In genomic region chr6:146685781-146686308, GRCm38 (mm10) we compare ENCODE assay signal across 9 mouse cellular contexts. TPM values are rescaled to one million over a fixed set of nuclear protein-coding genes. Genes with fewer than 3 reads are reported as not detected.
DNase-seq lines count a peak whose midpoint lies in the region; ATAC-seq lines count a peak whose summit lies in the region.
"Had no signal": no experiment of that assay in that cellular context is flagged by ENCODE, and none has a peak within 500 bp of the region (broad histone marks: within the 10 kb centered on the region; RNA-seq: fewer than 3 reads in every experiment).

No protein-coding gene starts in this region.

- H3K4me3 ChIP-seq in heart, embryonic 10.5 days: no peak overlapping the region
- no peak overlapping the region for H3K4me3 ChIP-seq in liver, embryonic 15.5 days (replicated peaks)
- H3K4me3 ChIP-seq in limb, embryonic 10.5 days: no peak overlapping the region
- no peak overlapping the region for H3K4me3 ChIP-seq in hindbrain, embryonic 12.5 days
- H3K4me3 ChIP-seq: limb, embryonic 13.5 days had no signal

- peaks cover 32% of the 10 kb centered on the region for H3K4me1 ChIP-seq in heart, embryonic 10.5 days
- H3K4me1 ChIP-seq in liver, embryonic 15.5 days (replicated peaks): 0 out of 2 replicates have a peak, but pooled peaks cover 5% of the 10 kb centered on the region
- no peaks in the 10 kb centered on the region for H3K4me1 ChIP-seq in limb, embryonic 10.5 days
- H3K4me1 ChIP-seq in hindbrain, embryonic 12.5 days: no peaks in the 10 kb centered on the region
- H3K4me1 ChIP-seq: limb, embryonic 13.5 days had no signal

- H3K27ac ChIP-seq in heart, embryonic 10.5 days: peak overlapping the region; percentile 93
- no peak overlapping the region for H3K27ac ChIP-seq in liver, embryonic 15.5 days (replicated peaks)
- H3K27ac ChIP-seq in limb, embryonic 10.5 days: no peak overlapping the region
- H3K27ac ChIP-seq in hindbrain, embryonic 12.5 days: no peak overlapping the region
- H3K27ac ChIP-seq: limb, embryonic 13.5 days had no signal

- WGBS in heart, embryonic 10.5 days: 34% methylated on average over 17 of the region's 17 CpGs
- 57% methylated on average over 17 of the region's 17 CpGs for WGBS in liver, embryonic 15.5 days (ENCODE audit: insufficient replicate concordance)
- 88% methylated on average over 17 of the region's 17 CpGs for WGBS in limb, embryonic 10.5 days
- 83% methylated on average over 17 of the region's 17 CpGs for WGBS in hindbrain, embryonic 12.5 days

- H3K9me3 ChIP-seq in heart, embryonic 10.5 days: no peaks in the 10 kb centered on the region
- no peaks in the 10 kb centered on the region for H3K9me3 ChIP-seq in liver, embryonic 15.5 days (replicated peaks)
- H3K9me3 ChIP-seq in limb, embryonic 10.5 days (replicated peaks): no peaks in the 10 kb centered on the region
- no peaks in the 10 kb centered on the region for H3K9me3 ChIP-seq in hindbrain, embryonic 12.5 days (replicated peaks)
- H3K9me3 ChIP-seq: limb, embryonic 13.5 days had no signal

- ATAC-seq in liver, embryonic 15.5 days (ENCODE audit: insufficient read depth): no peak
- no peak for ATAC-seq in hindbrain, embryonic 12.5 days (ENCODE audit: low FRiP score)

- no peaks in the 10 kb centered on the region for H3K36me3 ChIP-seq in heart, embryonic 10.5 days
- H3K36me3 ChIP-seq in liver, embryonic 15.5 days (replicated peaks): no peaks in the 10 kb centered on the region
- H3K36me3 ChIP-seq in limb, embryonic 10.5 days: no peaks in the 10 kb centered on the region
- H3K36me3 ChIP-seq in hindbrain, embryonic 12.5 days: no peaks in the 10 kb centered on the region
- H3K36me3 ChIP-seq: limb, embryonic 13.5 days had no signal

- H3K27me3 ChIP-seq in heart, embryonic 10.5 days (ENCODE audit: insufficient read depth, poor library complexity, severe bottlenecking): no peaks in the 10 kb centered on the region
- H3K27me3 ChIP-seq in liver, embryonic 15.5 days: no peaks in the 10 kb centered on the region
- no peaks in the 10 kb centered on the region for H3K27me3 ChIP-seq in limb, embryonic 10.5 days (ENCODE audit: low read depth, poor library complexity, severe bottlenecking)
- no peaks in the 10 kb centered on the region for H3K27me3 ChIP-seq in hindbrain, embryonic 12.5 days
- H3K27me3 ChIP-seq: limb, embryonic 13.5 days had no signal

- peak overlapping the region; percentile 32; the same call in 1 of the 2 replicates for H3K4me2 ChIP-seq in liver, embryonic 15.5 days
- no peak overlapping the region for H3K4me2 ChIP-seq in hindbrain, embryonic 12.5 days (replicated peaks)
- H3K4me2 ChIP-seq: limb, embryonic 13.5 days had no signal

- no peak overlapping the region for H3K9ac ChIP-seq in liver, embryonic 15.5 days
- no peak overlapping the region for H3K9ac ChIP-seq in hindbrain, embryonic 12.5 days
- H3K9ac ChIP-seq: limb, embryonic 13.5 days had no signal

- peak; percentile 22 for DNase-seq in right cerebral cortex, postnatal 14 days
- no peak for DNase-seq in right cerebral cortex, postnatal 25 days
- DNase-seq in adrenal gland, postnatal 10 days: peak; percentile 69
- DNase-seq in heart, embryonic 10.5 days (ENCODE audit: low spot score): peak; percentile 94
- DNase-seq in spleen, postnatal 4 days (ENCODE audit: low spot score in 2 of 2): peak; percentile 48 to 76
- DNase-seq in limb, embryonic 10.5 days (ENCODE audit: low spot score): no peak

RNA-seq across cellular contexts. Expression of gene Stk38l, which starts 39.0 kb away (rescaled TPM):
- 10 to 100 TPM; 13.3 to 17.6 TPM for total RNA-seq in adrenal gland, postnatal 10 days (2021)
- 31.7 and 40.6 TPM in 2 replicates for polyA plus RNA-seq in heart, embryonic 10.5 days (2016; fragmentation: Nextera tagmentation; extraction: Ambion mirVana)
- polyA plus RNA-seq in liver, embryonic 15.5 days (2015; fragmentation: Nextera tagmentation; extraction: Ambion mirVana): 3.8 and 4.5 TPM in 2 replicates
- 20.0 and 24.6 TPM in 2 replicates for polyA plus RNA-seq in limb, embryonic 10.5 days (2016; fragmentation: Nextera tagmentation; extraction: Ambion mirVana)
- 19.4 and 19.6 TPM in 2 replicates for polyA plus RNA-seq in hindbrain, embryonic 12.5 days (2016; fragmentation: Nextera tagmentation; extraction: Ambion mirVana)

RNA-seq across cellular contexts. Expression of gene Tm7sf3, which starts 43.2 kb away (rescaled TPM):
- total RNA-seq in adrenal gland, postnatal 10 days (2021): 10 to 100 TPM; 41.9 to 45.0 TPM
- polyA plus RNA-seq in heart, embryonic 10.5 days (2016; fragmentation: Nextera tagmentation; extraction: Ambion mirVana): 38.3 and 46.9 TPM in 2 replicates
- polyA plus RNA-seq in liver, embryonic 15.5 days (2015; fragmentation: Nextera tagmentation; extraction: Ambion mirVana): 24.3 and 25.2 TPM in 2 replicates
- polyA plus RNA-seq in limb, embryonic 10.5 days (2016; fragmentation: Nextera tagmentation; extraction: Ambion mirVana): 23.5 and 25.8 TPM in 2 replicates
- 28.2 and 32.4 TPM in 2 replicates for polyA plus RNA-seq in hindbrain, embryonic 12.5 days (2016; fragmentation: Nextera tagmentation; extraction: Ambion mirVana)

RNA-seq across cellular contexts. Expression of gene Med21, which starts 43.5 kb away (rescaled TPM):
- total RNA-seq in adrenal gland, postnatal 10 days (2021): 10 to 100 TPM; 55.1 to 59.5 TPM
- 123 and 129 TPM in 2 replicates for polyA plus RNA-seq in heart, embryonic 10.5 days (2016; fragmentation: Nextera tagmentation; extraction: Ambion mirVana)
- polyA plus RNA-seq in liver, embryonic 15.5 days (2015; fragmentation: Nextera tagmentation; extraction: Ambion mirVana): 57.6 and 59.1 TPM in 2 replicates
- 130 and 139 TPM in 2 replicates for polyA plus RNA-seq in limb, embryonic 10.5 days (2016; fragmentation: Nextera tagmentation; extraction: Ambion mirVana)
- polyA plus RNA-seq in hindbrain, embryonic 12.5 days (2016; fragmentation: Nextera tagmentation; extraction: Ambion mirVana): 106 and 116 TPM in 2 replicates

Comparison
In these comparisons a context has a peak if more than half of its experiments do, and no peak if none do; other contexts are left out.
1. DNase-seq: peak in right cerebral cortex, postnatal 14 days (single experiment), adrenal gland, postnatal 10 days (single experiment), heart, embryonic 10.5 days (single experiment) and spleen, postnatal 4 days (2 of 2); none in right cerebral cortex, postnatal 25 days (single experiment) and limb, embryonic 10.5 days (single experiment).